Mouse (Mus musculus) liver, postnatal 0 days (tissue): ENCODE measurements at regions not wholly inside any gene's neighbourhood (a gene's known extent, or its start where the extent isn't known, plus 50 kb on each side); places are given as distances from the start of the nearest gene placed in this dataset.

Source experiments
- CTCF ChIP-seq: sonication (generic); IDR thresholded peaks from 2 replicates; pipeline ENCODE4 v1.5.1; 2016; ENCODE audit warnings: antibody characterized with exemption, low read depth
- EP300 ChIP-seq: IDR thresholded peaks from 2 replicates; pipeline ENCODE4 v1.6.1; 2016; ENCODE audit warnings: antibody characterized with exemption, low read depth, mild to moderate bottlenecking

GRCm38 (mm10) chr13:94003816-94004215 is 53.8 kb upstream of the Lhfpl2 start:
- TF ChIP-seq CTCF (no peak), EP300 (no peak)
